Mouse (Mus musculus) gastrocnemius, postnatal 4 days (tissue): ENCODE results near the gene Slfn9. TPM values are rescaled to one million over a fixed set of nuclear protein-coding genes. Genes with fewer than 3 reads are reported as not detected.
"Not testable (repeated sequence)": the region's sequence is repeated elsewhere in the genome, so short reads cannot be mapped to it uniquely, and the experiment has no call there.

ENCODE experiments used
- DNase-seq, 2 experiments: peaks; one replicate each; pipeline ENCODE4 v3.0.0; 2021 to 2022; ENCODE audit warnings: low spot score in 2 of 2, mixed read lengths in 2 of 2
- long read RNA-seq, 2 experiments: library from polyadenylated mRNA; stranded (forward); transcript quantifications; one replicate each; pipeline ENCODE4 v2.0.0; 2021
- total RNA-seq, 2 experiments: library from RNA; stranded (reverse); gene quantifications; 2 replicates each; pipeline ENCODE4 v1.2.3; 2021

The Slfn9 gene
- 1 to 10 TPM; 7.5 to 7.8 TPM for total RNA-seq
- long read RNA-seq, experiment 1, partial matches to known transcripts, result 0 of 1 reads
- long read RNA-seq, experiment 1, other reads (novel, unspliced or antisense), result 0 of 1 reads
- long read RNA-seq, experiment 2, partial matches to known transcripts, result 0 of 2 reads
- long read RNA-seq, experiment 2, other reads (novel, unspliced or antisense), result 0 of 2 reads

GRCm38 (mm10) chr11:82991469-82992166 is at the start of gene Slfn9:
Gene Slfn9, minus strand, starts transcription at chr11:82991830.
- DNase-seq, result peak in 1 of 2 experiments; percentile 66

- no peak for DNase-seq
Measured at GRCm38 (mm10) chr11:83041000-83041399, 49.4 kb upstream of the Slfn9 start.

GRCm38 (mm10) chr11:83040325-83040724 is 48.7 kb upstream of the Slfn9 start:
- DNase-seq, result no peak

GRCm38 (mm10) chr11:83039796-83040195 is 48.2 kb upstream of the Slfn9 start:
- DNase-seq, result no peak

- DNase-seq, result no peak
Measured at GRCm38 (mm10) chr11:83039156-83039555, 47.5 kb upstream of the Slfn9 start.

- not testable (repeated sequence) for DNase-seq
Measured at GRCm38 (mm10) chr11:83038686-83039085, 47.1 kb upstream of the Slfn9 start.

GRCm38 (mm10) chr11:83020621-83021020 is 29.0 kb upstream of the Slfn9 start, which contains the start of gene Slfn8:
Gene Slfn8, minus strand, starts transcription at chr11:83020810.
- peak in 1 of 2 experiments; percentile 34 for DNase-seq

- not testable (repeated sequence) for DNase-seq
Measured at GRCm38 (mm10) chr11:83019561-83020519, 28.2 kb upstream of the Slfn9 start.

GRCm38 (mm10) chr11:83016093-83016492 is 24.5 kb upstream of the Slfn9 start:
- DNase-seq, result no peak

- DNase-seq, result no peak
Measured at GRCm38 (mm10) chr11:83013356-83013755, 21.7 kb upstream of the Slfn9 start.

- peak in 1 of 2 experiments; percentile 22 for DNase-seq
Measured at GRCm38 (mm10) chr11:82990612-82991385, 831 bp downstream of the Slfn9 start.

GRCm38 (mm10) chr11:82989357-82989756 is 2.3 kb downstream of the Slfn9 start:
- DNase-seq, result no peak

GRCm38 (mm10) chr11:82987621-82988020 is 4.0 kb downstream of the Slfn9 start:
- DNase-seq, result no peak

GRCm38 (mm10) chr11:82983193-82983592 is 8.4 kb downstream of the Slfn9 start:
- DNase-seq, result no peak

GRCm38 (mm10) chr11:82982409-82982808 is 9.2 kb downstream of the Slfn9 start:
- not testable (repeated sequence) for DNase-seq

GRCm38 (mm10) chr11:82973916-82974315 is 17.7 kb downstream of the Slfn9 start:
- DNase-seq, result no peak

GRCm38 (mm10) chr11:82971590-82971974 is 20.0 kb downstream of the Slfn9 start:
- DNase-seq, result no peak

GRCm38 (mm10) chr11:82970712-82971589 is 20.7 kb downstream of the Slfn9 start:
- DNase-seq, result peak in 1 of 2 experiments; percentile 50

- no peak for DNase-seq
Measured at GRCm38 (mm10) chr11:82962215-82962614, 29.4 kb downstream of the Slfn9 start.

- no peak for DNase-seq
Measured at GRCm38 (mm10) chr11:82961743-82962142, 29.9 kb downstream of the Slfn9 start.
